Mouse (Mus musculus) liver, embryonic 16.5 days (tissue): ENCODE data around the gene Fcrl6. TPM values are rescaled to one million over a fixed set of nuclear protein-coding genes. Genes with fewer than 3 reads are reported as not detected.

Experiments used
- ATAC-seq: fragments of 200-750 bp; cut with Nextera tagmentation; 2 replicates; pipeline ENCODE4 v1.8.0; 2017; ENCODE audit warnings: low read depth, mild to moderate bottlenecking, moderate number of reproducible peaks, moderate library complexity
- H3K27ac ChIP-seq: fragments of 300-500 bp; sonication (generic); 2 replicates; pipeline ENCODE4 v1.5.1; 2014; ENCODE audit warnings: mild to moderate bottlenecking, low read length
- H3K27me3 ChIP-seq: fragments of 300-500 bp; sonication (generic); 2 replicates; pipeline ENCODE4 v1.6.1; 2014; ENCODE audit warnings: low read depth, low read length, mixed read lengths; ENCODE audit not compliant: control insufficient read depth, insufficient read depth
- H3K36me3 ChIP-seq: fragments of 300-500 bp; sonication (generic); 2 replicates; pipeline ENCODE4 v1.6.1; 2014; ENCODE audit warnings: mild to moderate bottlenecking; ENCODE audit not compliant: control insufficient read depth, insufficient read depth
- H3K4me1 ChIP-seq: fragments of 300-500 bp; sonication (generic); 2 replicates; pipeline ENCODE4 v1.6.1; 2014; ENCODE audit warnings: low read depth, low read length, mixed read lengths; ENCODE audit not compliant: control insufficient read depth
- H3K4me2 ChIP-seq: fragments of 300-500 bp; sonication (generic); 2 replicates; pipeline ENCODE4 v1.6.1; 2014; ENCODE audit warnings: low read depth, low read length, mixed read lengths
- H3K4me3 ChIP-seq: fragments of 300-500 bp; sonication (generic); 2 replicates; pipeline ENCODE4 v1.5.1; 2014; ENCODE audit warnings: low read depth, mild to moderate bottlenecking, low read length
- H3K9ac ChIP-seq: fragments of 300-500 bp; sonication (generic); 2 replicates; pipeline ENCODE4 v1.6.1; 2014; ENCODE audit warnings: low read depth, low read length
- H3K9me3 ChIP-seq: fragments of 300-500 bp; sonication (generic); replicated peaks from 2 replicates; pipeline ENCODE4 v1.6.1; 2016; ENCODE audit warnings: low read length; ENCODE audit not compliant: control insufficient read depth
- WGBS: fragments of 180-500 bp; shearing (Covaris S2); extraction: QIAGEN DNeasy Blood & Tissue Kit; methylation state at CpG from one replicate; pipeline ENCODE4 v1.1.7; 2014; ENCODE audit not compliant: insufficient replicate concordance; 5-methylcytosine and 5-hydroxymethylcytosine counted together
- polyA plus RNA-seq: library from polyadenylated mRNA; unstranded; fragments of >200 nt; fragmentation: Nextera tagmentation; extraction: Ambion mirVana; gene quantifications from 2 replicates; pipeline ENCODE4 v1.2.1, GENCODE M21; 2015

The Fcrl6 gene
- polyA plus RNA-seq, 1 experiment from 2014 or later = 0.17 TPM

GRCm38 (mm10) chr1:172617365-172618076 is 15.2 kb upstream of the Fcrl6 start:
- no peaks in the 10 kb centered on the region for H3K36me3 ChIP-seq
- H3K27ac ChIP-seq = no peak overlapping the region
- H3K4me2 ChIP-seq = no peak overlapping the region
- no peaks in the 10 kb centered on the region for H3K4me1 ChIP-seq
- H3K9ac ChIP-seq = no peak overlapping the region
- H3K9me3 ChIP-seq = no peaks in the 10 kb centered on the region
- 44% methylated on average over 14 of the region's 14 CpGs for WGBS
- ATAC-seq = no peak
- H3K27me3 ChIP-seq = no peaks in the 10 kb centered on the region; the same call in 1 of the 2 replicates
- H3K4me3 ChIP-seq = no peak overlapping the region

DNA sequence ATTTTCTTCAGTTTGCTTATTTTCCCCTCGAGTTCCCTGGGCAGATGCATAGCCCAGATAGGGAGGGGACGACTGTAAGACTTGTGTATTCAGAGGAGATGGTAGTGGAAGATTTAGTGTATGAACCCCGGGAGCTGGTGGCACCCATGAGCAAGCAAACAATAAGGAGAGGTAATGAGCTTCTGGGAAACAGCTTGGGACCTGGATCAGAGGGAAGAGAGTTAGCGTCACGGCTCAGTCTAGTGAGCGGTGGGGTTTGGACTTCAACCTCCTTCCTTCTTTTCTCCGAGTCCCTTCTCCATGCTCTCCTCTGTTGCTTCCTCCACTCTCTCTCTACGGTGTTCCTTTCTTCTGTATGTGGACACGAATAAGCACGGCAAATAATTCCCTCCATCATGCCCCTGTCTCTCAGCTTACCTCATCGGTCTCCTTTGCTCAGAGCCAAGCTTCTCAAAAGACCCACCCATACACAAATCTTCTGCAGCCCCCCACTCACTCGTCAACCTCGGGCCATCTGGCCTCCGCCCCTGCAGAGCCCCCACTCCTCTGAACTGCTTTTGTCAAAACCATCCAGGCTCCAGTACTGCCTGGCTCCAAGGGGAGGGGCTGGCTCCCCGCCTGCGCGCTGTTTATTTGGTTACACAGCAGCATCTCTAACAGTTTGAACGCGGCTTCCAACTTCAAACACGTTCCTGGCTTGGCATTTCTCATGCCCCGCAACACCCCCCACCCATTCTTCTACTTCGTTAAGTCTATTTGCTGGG is 14.4 kb upstream of the Fcrl6 start:
- WGBS = 22% methylated on average over 22 of the region's 22 CpGs
- no peaks in the 10 kb centered on the region; the same call in 1 of the 2 replicates for H3K27me3 ChIP-seq
- no peak for ATAC-seq
- H3K9ac ChIP-seq = no peak overlapping the region
- H3K27ac ChIP-seq = no peak overlapping the region
- H3K4me3 ChIP-seq = no peak overlapping the region
- no peak overlapping the region for H3K4me2 ChIP-seq
- H3K36me3 ChIP-seq = no peaks in the 10 kb centered on the region
- no peaks in the 10 kb centered on the region for H3K4me1 ChIP-seq
- no peaks in the 10 kb centered on the region for H3K9me3 ChIP-seq

DNA sequence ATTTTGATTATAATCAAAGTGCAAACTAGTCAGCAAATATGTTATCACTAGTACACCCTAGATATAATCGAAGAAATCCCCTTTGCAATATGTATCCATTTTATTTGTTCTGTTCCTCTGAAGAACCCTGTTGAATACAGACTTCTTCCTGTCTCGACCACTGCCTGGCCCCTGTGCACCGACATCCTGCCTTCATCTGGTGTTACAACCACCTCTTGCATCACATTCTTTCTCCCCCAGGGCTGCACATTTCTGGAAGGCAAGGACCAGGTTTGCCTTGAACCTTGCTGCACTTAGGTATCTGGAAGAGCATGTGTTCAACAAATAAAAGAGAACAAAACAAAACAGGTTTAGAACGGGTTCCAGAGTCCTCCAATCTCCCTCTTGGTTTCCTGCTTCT is 13.1 kb upstream of the Fcrl6 start:
- H3K36me3 ChIP-seq = no peaks in the 10 kb centered on the region

DNA sequence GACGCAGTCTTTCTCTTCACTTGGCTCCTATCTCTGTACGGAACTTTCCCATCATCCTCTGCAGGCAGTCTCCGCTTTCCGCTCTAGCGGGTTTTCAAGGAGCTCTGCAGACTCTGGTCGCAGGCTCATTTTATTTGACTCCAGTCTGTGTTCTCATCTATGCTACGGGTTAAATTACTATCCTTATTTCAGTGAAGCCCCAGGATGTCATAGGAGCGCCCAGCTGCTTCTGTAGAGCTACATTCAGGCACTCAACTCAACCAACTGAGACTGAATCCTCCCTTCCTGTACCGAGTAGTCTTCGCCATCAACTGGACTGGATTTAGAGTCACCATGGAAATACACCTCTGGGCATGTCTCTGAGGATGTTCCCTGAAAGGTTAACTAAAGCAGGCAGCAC is 12.3 kb upstream of the Fcrl6 start:
- WGBS = 68% methylated on average over 10 of the region's 10 CpGs
- no peaks in the 10 kb centered on the region for H3K4me1 ChIP-seq
- no peak overlapping the region for H3K4me3 ChIP-seq
- no peak overlapping the region for H3K9ac ChIP-seq
- no peak overlapping the region for H3K27ac ChIP-seq
- H3K4me2 ChIP-seq = no peak overlapping the region
- H3K27me3 ChIP-seq = no peaks in the 10 kb centered on the region; the same call in 1 of the 2 replicates
- no peak for ATAC-seq
- H3K36me3 ChIP-seq = no peaks in the 10 kb centered on the region
- H3K9me3 ChIP-seq = no peaks in the 10 kb centered on the region

More for the DNA sequence above, 13.1 kb upstream of the Fcrl6 start:
- Histone ChIP-seq H3K9me3 (no peaks in the 10 kb centered on the region), H3K4me3 (no peak overlapping the region), H3K4me2 (no peak overlapping the region), H3K27ac (no peak overlapping the region), H3K27me3 (no peaks in the 10 kb centered on the region; the same call in 1 of the 2 replicates), H3K9ac (no peak overlapping the region), H3K4me1 (no peaks in the 10 kb centered on the region)
- ATAC-seq = no peak
- WGBS = 20% methylated on average over 4 of the region's 4 CpGs

- WGBS = 23% methylated on average over 1 of the region's 1 CpGs
- Histone ChIP-seq H3K4me3 (no peak overlapping the region), H3K36me3 (no peaks in the 10 kb centered on the region), H3K9me3 (no peaks in the 10 kb centered on the region), H3K4me2 (no peak overlapping the region), H3K27ac (no peak overlapping the region), H3K27me3 (no peaks in the 10 kb centered on the region; the same call in 1 of the 2 replicates), H3K4me1 (no peaks in the 10 kb centered on the region), H3K9ac (no peak overlapping the region)
- no peak for ATAC-seq
These were observed 10.4 kb upstream of the Fcrl6 start for GRCm38 (mm10) chr1:172612745-172613144.

DNA sequence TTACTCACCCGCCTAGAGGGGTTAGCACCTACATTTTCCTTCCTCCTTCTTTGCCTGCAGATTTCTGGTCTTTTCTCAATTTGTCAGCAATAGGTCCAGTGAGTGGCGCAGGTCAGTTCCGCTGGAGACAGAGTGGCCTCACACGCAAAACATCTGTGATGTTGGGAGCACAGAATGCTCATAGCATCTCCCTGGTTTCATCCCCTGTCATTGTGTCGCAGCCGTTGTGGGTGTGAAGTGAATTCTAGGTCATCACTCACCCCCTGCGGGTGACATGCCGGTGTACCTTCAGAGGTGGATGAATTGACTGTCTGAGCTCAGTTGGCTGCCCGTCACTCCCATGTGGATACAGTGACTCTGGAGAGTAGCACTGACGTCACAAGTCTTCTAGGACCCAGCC is 9.0 kb upstream of the Fcrl6 start:
- no peak for ATAC-seq
- Histone ChIP-seq H3K4me1 (no peaks in the 10 kb centered on the region), H3K4me2 (no peak overlapping the region), H3K36me3 (no peaks in the 10 kb centered on the region), H3K4me3 (no peak overlapping the region), H3K9me3 (no peaks in the 10 kb centered on the region), H3K27ac (no peak overlapping the region), H3K27me3 (no peaks in the 10 kb centered on the region), H3K9ac (no peak overlapping the region)
- WGBS = 66% methylated on average over 10 of the region's 10 CpGs

DNA sequence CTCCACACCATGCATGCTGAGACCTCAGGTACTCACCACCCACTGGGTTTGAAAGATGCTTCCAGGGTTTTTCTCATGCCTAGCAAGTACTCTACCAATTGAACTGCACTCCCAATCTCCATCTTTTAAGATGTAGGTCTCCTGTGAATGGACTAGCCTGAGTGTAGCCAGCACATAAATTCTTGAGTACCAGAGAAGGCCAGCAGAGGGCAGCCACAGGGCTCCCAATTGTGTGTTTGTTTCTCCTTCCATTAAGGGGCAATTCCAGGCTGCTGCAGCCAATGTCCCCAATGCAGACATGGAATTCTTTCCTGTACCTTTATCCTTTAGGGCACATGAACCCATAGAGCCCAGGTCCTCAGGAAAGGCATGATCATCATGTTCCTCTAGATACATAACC is 7.9 kb downstream of the Fcrl6 start:
- Histone ChIP-seq H3K9me3 (no peaks in the 10 kb centered on the region), H3K9ac (no peak overlapping the region), H3K4me1 (no peaks in the 10 kb centered on the region), H3K27ac (no peak overlapping the region), H3K27me3 (no peaks in the 10 kb centered on the region), H3K36me3 (no peaks in the 10 kb centered on the region), H3K4me3 (no peak overlapping the region), H3K4me2 (no peak overlapping the region)
- ATAC-seq = no peak

- no peak overlapping the region for H3K9ac ChIP-seq
- H3K9me3 ChIP-seq = no peaks in the 10 kb centered on the region
- ATAC-seq = no peak
- WGBS = 28% methylated on average over 2 of the region's 2 CpGs
- no peak overlapping the region for H3K4me3 ChIP-seq
- H3K4me1 ChIP-seq = no peaks in the 10 kb centered on the region
- no peak overlapping the region for H3K27ac ChIP-seq
- H3K36me3 ChIP-seq = no peaks in the 10 kb centered on the region
- H3K27me3 ChIP-seq = no peaks in the 10 kb centered on the region
- no peak overlapping the region for H3K4me2 ChIP-seq
These were observed 8.4 kb downstream of the Fcrl6 start for GRCm38 (mm10) chr1:172593956-172594355.

DNA sequence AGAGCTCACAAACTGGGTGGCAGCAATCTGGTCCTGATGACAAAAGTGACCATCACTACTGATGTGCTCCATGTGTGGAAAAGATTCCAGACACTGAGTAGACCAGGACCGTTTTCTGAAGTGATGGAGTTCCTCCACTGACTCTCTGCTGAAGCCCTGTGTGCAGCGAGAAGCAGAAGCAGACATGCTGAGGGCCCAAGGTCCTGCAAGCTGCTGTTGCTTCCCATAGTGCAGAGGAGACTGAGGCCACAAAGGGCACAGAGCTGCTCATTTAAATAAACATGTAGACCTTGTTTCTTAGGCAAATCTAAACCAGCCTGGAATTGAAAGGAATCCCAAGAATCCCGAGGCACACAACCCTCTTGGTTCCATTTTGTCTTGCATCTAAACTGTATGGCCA is 9.0 kb downstream of the Fcrl6 start:
- no peak overlapping the region for H3K27ac ChIP-seq
- 41% methylated on average over 3 of the region's 3 CpGs for WGBS

More for the DNA sequence above, 9.0 kb downstream of the Fcrl6 start:
- Histone ChIP-seq H3K4me3 (no peak overlapping the region), H3K36me3 (no peaks in the 10 kb centered on the region), H3K4me2 (no peak overlapping the region), H3K4me1 (no peaks in the 10 kb centered on the region), H3K9me3 (no peaks in the 10 kb centered on the region), H3K27me3 (no peaks in the 10 kb centered on the region), H3K9ac (no peak overlapping the region)
- no peak for ATAC-seq
